Mouse (Mus musculus) MEL (cell line): ENCODE data around the gene Oaz2. TPM values are rescaled to one million over a fixed set of nuclear protein-coding genes. Genes with fewer than 3 reads are reported as not detected.

Experiments used
- DNase-seq: peaks from one replicate; pipeline ENCODE4 v3.0.0; 2011; ENCODE audit warnings: low read depth, low spot score
- H3K27ac ChIP-seq: 2 replicates; pipeline ENCODE4 v1.5.1; 2012; ENCODE audit warnings: low read depth, mild to moderate bottlenecking, control low read depth, low read length, moderate library complexity; ENCODE audit not compliant: control insufficient read depth
- H3K27me3 ChIP-seq, 2 experiments: fragments of 150-350 bp in 1 of 2; sonication (generic) in 1 of 2; 2 replicates each; pipeline ENCODE4 v1.6.1; 2012; ENCODE audit warnings: low read length in 2 of 2, mild to moderate bottlenecking in 2 of 2, improper control_type of control experiment in 1 of 2, moderate library complexity in 1 of 2; ENCODE audit not compliant: insufficient read depth in 2 of 2, control insufficient read depth in 1 of 2
- H3K36me3 ChIP-seq, 2 experiments: 2 replicates each; pipeline ENCODE4 v1.6.1; 2012 to 2014; ENCODE audit warnings: low read length in 2 of 2, improper control_type of control experiment in 1 of 2, inconsistent platforms in 1 of 2, mild to moderate bottlenecking in 1 of 2; ENCODE audit not compliant: insufficient read depth in 2 of 2, control insufficient read depth in 1 of 2
- H3K4me1 ChIP-seq, 2 experiments: fragments of 150-350 bp in 1 of 2; sonication (generic) in 1 of 2; 2 replicates each; pipeline ENCODE4 v1.6.1; 2012; ENCODE audit warnings: low read length in 2 of 2, improper control_type of control experiment in 1 of 2, mild to moderate bottlenecking in 1 of 2; ENCODE audit not compliant: insufficient read depth in 2 of 2, control insufficient read depth in 1 of 2
- H3K4me3 ChIP-seq, 2 experiments: fragments of 150-350 bp in 1 of 2; sonication (generic) in 1 of 2; 2 replicates each; pipeline ENCODE4 v1.5.1; 2012; ENCODE audit warnings: low read depth in 2 of 2, low read length in 2 of 2, mild to moderate bottlenecking in 2 of 2, moderate library complexity in 2 of 2, control low read depth in 1 of 2, improper control_type of control experiment in 1 of 2; ENCODE audit not compliant: control insufficient read depth in 1 of 2, insufficient read depth in 1 of 2
- H3K79me2 ChIP-seq: 2 replicates; pipeline ENCODE4 v1.6.1; 2012; ENCODE audit warnings: mild to moderate bottlenecking, low read length, moderate library complexity; ENCODE audit not compliant: control insufficient read depth, poor library complexity, insufficient read depth
- H3K9ac ChIP-seq: 2 replicates; pipeline ENCODE4 v1.6.1; 2012; ENCODE audit warnings: low read depth, mild to moderate bottlenecking, control low read depth, low read length, moderate library complexity; ENCODE audit not compliant: control insufficient read depth, poor library complexity, severe bottlenecking
- H3K9me3 ChIP-seq: fragments of 150-350 bp; sonication (generic); replicated peaks from 2 replicates; pipeline ENCODE4 v1.6.1; 2012; ENCODE audit warnings: mild to moderate bottlenecking, low read length, improper control_type of control experiment, moderate library complexity; ENCODE audit not compliant: insufficient read depth
- CHD1 ChIP-seq: IDR thresholded peaks from 2 replicates; pipeline ENCODE4 v1.6.1; 2012; ENCODE audit warnings: low read depth, mild to moderate bottlenecking, inconsistent platforms, low read length, improper control_type of control experiment
- CHD2 ChIP-seq: IDR thresholded peaks from 2 replicates; pipeline ENCODE4 v1.6.1; 2011; ENCODE audit warnings: low read length, improper control_type of control experiment
- E2F4 ChIP-seq: IDR thresholded peaks from 2 replicates; pipeline ENCODE4 v1.6.1; 2011; ENCODE audit warnings: low read depth, low read length, improper control_type of control experiment, borderline replicate concordance
- GABPA ChIP-seq: IDR thresholded peaks from 2 replicates; pipeline ENCODE4 v1.6.1; 2012; ENCODE audit warnings: low read depth, mild to moderate bottlenecking, inconsistent platforms, low read length, improper control_type of control experiment, moderate library complexity
- GATA1 ChIP-seq: IDR thresholded peaks from 2 replicates; pipeline ENCODE4 v1.6.1; 2011; ENCODE audit warnings: low read depth, low read length, improper control_type of control experiment
- HCFC1 ChIP-seq: IDR thresholded peaks from 2 replicates; pipeline ENCODE4 v1.6.1; 2012; ENCODE audit warnings: low read depth, mild to moderate bottlenecking, inconsistent platforms, low read length, improper control_type of control experiment, moderate library complexity
- MAX ChIP-seq: IDR thresholded peaks from 2 replicates; pipeline ENCODE4 v1.6.1; 2011; ENCODE audit warnings: low read length, improper control_type of control experiment
- MEF2A ChIP-seq: IDR thresholded peaks from 2 replicates; pipeline ENCODE4 v1.6.1; 2014; ENCODE audit warnings: low read depth, mild to moderate bottlenecking, inconsistent platforms, low read length, improper control_type of control experiment; ENCODE audit not compliant: poor library complexity, insufficient replicate concordance, severe bottlenecking; ENCODE audit errors: extremely low read depth
- MXI1 ChIP-seq: IDR thresholded peaks from 2 replicates; pipeline ENCODE4 v1.6.1; 2011; ENCODE audit warnings: mild to moderate bottlenecking, low read depth, low read length, improper control_type of control experiment
- NELFE ChIP-seq: IDR thresholded peaks from 2 replicates; pipeline ENCODE4 v1.6.1; 2011; ENCODE audit warnings: low read depth, low read length, improper control_type of control experiment
- POLR2AphosphoS2 ChIP-seq: IDR thresholded peaks from 2 replicates; pipeline ENCODE4 v1.6.1; 2011; ENCODE audit warnings: low read length, improper control_type of control experiment
- RCOR1 ChIP-seq: IDR thresholded peaks from 2 replicates; pipeline ENCODE4 v1.6.1; 2012; ENCODE audit warnings: low read depth, mild to moderate bottlenecking, inconsistent platforms, low read length, improper control_type of control experiment
- TBP ChIP-seq: IDR thresholded peaks from 2 replicates; pipeline ENCODE4 v1.8.0; 2011; ENCODE audit warnings: low read depth, low read length, improper control_type of control experiment
- UBTF ChIP-seq: IDR thresholded peaks from 2 replicates; pipeline ENCODE4 v1.6.1; 2012; ENCODE audit warnings: low read depth, mild to moderate bottlenecking, inconsistent platforms, low read length, improper control_type of control experiment, moderate library complexity, borderline replicate concordance; ENCODE audit not compliant: insufficient read depth
- USF1 ChIP-seq: IDR thresholded peaks from 2 replicates; pipeline ENCODE4 v1.6.1; 2014; ENCODE audit warnings: low read depth, mild to moderate bottlenecking, inconsistent platforms, low read length, improper control_type of control experiment, moderate library complexity
- ZKSCAN1 ChIP-seq: IDR thresholded peaks from 2 replicates; pipeline ENCODE4 v1.6.1; 2012; ENCODE audit warnings: low read depth, mild to moderate bottlenecking, inconsistent platforms, low read length, improper control_type of control experiment, moderate library complexity
- ZMIZ1 ChIP-seq: IDR thresholded peaks from 2 replicates; pipeline ENCODE4 v1.6.1; 2012; ENCODE audit warnings: low read depth, mild to moderate bottlenecking, inconsistent platforms, low read length, improper control_type of control experiment, moderate library complexity
- ZNF384 ChIP-seq: IDR thresholded peaks from 2 replicates; pipeline ENCODE4 v1.6.1; 2012; ENCODE audit warnings: low read depth, mild to moderate bottlenecking, inconsistent platforms, low read length, improper control_type of control experiment
- polyA plus RNA-seq, 2 experiments: library from polyadenylated mRNA; stranded (reverse) in 1 of 2; unstranded in 1 of 2; fragments of >175 nt in 1 of 2; fragments of >200 nt in 1 of 2; gene quantifications; 2 replicates each; pipeline versions ENCODE4 v1.2.1 to v1.2.4; 2012; ENCODE audit warnings: low replicate concordance in 2 of 2, low read depth in 1 of 2; ENCODE audit not compliant: insufficient read length in 2 of 2, insufficient read depth in 1 of 2, missing spikeins in 1 of 2
- total RNA-seq: library from RNA; depleted of rRNA; stranded (reverse); fragments of 300-350 nt; gene quantifications from 2 replicates; pipeline ENCODE4 v1.2.3, GENCODE M21; 2012

Gene Oaz2
- total and polyA plus RNA-seq, 3 experiments, result 16.4 to 34.6 TPM; not detected in 1

- Histone ChIP-seq H3K9me3 (no peaks in the 10 kb centered on the region), H3K9ac (no peak overlapping the region), H3K27me3 (no peaks in the 10 kb centered on the region), H3K27ac (no peak overlapping the region), H3K4me3 (no peak overlapping the region), H3K79me2 (no peaks in the 10 kb centered on the region), H3K36me3 (peaks cover 5% of the 10 kb centered on the region in 2 experiments), H3K4me1 (peaks cover 2 to 5% of the 10 kb centered on the region in 2 experiments; a peak in 2 of 4 replicates)
- no peak for TF ChIP-seq TBP
- TF ChIP-seq CHD2, result no peak
- no peak for TF ChIP-seq RCOR1
- TF ChIP-seq POLR2AphosphoS2, result no peak
- TF ChIP-seq E2F4, result no peak
- TF ChIP-seq UBTF, result no peak
- no peak for TF ChIP-seq NELFE
- no peak for TF ChIP-seq ZNF384
- no peak for TF ChIP-seq GABPA
- TF ChIP-seq CHD1, result no peak
- no peak for TF ChIP-seq MXI1
- no peak for TF ChIP-seq GATA1
- no peak for DNase-seq
Measured at GRCm38 (mm10) chr9:65702286-65702685, 34.5 kb downstream of the Oaz2 start.

GRCm38 (mm10) chr9:65703241-65703640, 35.4 kb downstream of the Oaz2 start:
- Histone ChIP-seq H3K4me1 (peaks cover 2 to 5% of the 10 kb centered on the region in 2 experiments; a peak in 2 of 4 replicates), H3K4me3 (no peak overlapping the region), H3K27ac (no peak overlapping the region), H3K9me3 (no peaks in the 10 kb centered on the region), H3K27me3 (no peaks in the 10 kb centered on the region), H3K79me2 (no peaks in the 10 kb centered on the region), H3K36me3 (peaks cover 5% of the 10 kb centered on the region in 2 experiments; a peak in 3 of 4 replicates), H3K9ac (no peak overlapping the region)
- no peak for DNase-seq
- no peak for TF ChIP-seq CHD1

GRCm38 (mm10) chr9:65703926-65704595, 36.3 kb downstream of the Oaz2 start:
- H3K36me3 ChIP-seq, result peaks cover 5% of the 10 kb centered on the region in 2 experiments; a peak in 3 of 4 replicates
- no peak overlapping the region for H3K4me3 ChIP-seq
- H3K9ac ChIP-seq, result no peak overlapping the region
- no peaks in the 10 kb centered on the region for H3K9me3 ChIP-seq
- peaks cover 2 to 5% of the 10 kb centered on the region in 2 experiments; a peak in 2 of 4 replicates for H3K4me1 ChIP-seq
- no peak for DNase-seq
- no peaks in the 10 kb centered on the region for H3K79me2 ChIP-seq
- no peak overlapping the region for H3K27ac ChIP-seq
- no peaks in the 10 kb centered on the region for H3K27me3 ChIP-seq
- TF ChIP-seq MAX (no peak), E2F4 (no peak), ZKSCAN1 (no peak), MEF2A (no peak), ZMIZ1 (no peak), HCFC1 (no peak), USF1 (no peak), UBTF (no peak)
